Mouse (Mus musculus): ENCODE measurements at regions not wholly inside any gene's neighbourhood (a gene's known extent, or its start where the extent isn't known, plus 50 kb on each side); places are given as distances from the start of the nearest gene placed in this dataset.

- DNase-seq (ENCODE audit: low read depth) = no peak
Measured at GRCm38 (mm10) chr11:113026994-113027393, 245.0 kb downstream of the Sox9 start.

- DNase-seq (ENCODE audit: low read depth) = no peak
Measured at GRCm38 (mm10) chr11:113028235-113028919, 246.4 kb downstream of the Sox9 start.

GRCm38 (mm10) chr11:113031405-113031804 lies 249.4 kb downstream of the Sox9 start:
- DNase-seq (ENCODE audit: low read depth) = no peak

DNA sequence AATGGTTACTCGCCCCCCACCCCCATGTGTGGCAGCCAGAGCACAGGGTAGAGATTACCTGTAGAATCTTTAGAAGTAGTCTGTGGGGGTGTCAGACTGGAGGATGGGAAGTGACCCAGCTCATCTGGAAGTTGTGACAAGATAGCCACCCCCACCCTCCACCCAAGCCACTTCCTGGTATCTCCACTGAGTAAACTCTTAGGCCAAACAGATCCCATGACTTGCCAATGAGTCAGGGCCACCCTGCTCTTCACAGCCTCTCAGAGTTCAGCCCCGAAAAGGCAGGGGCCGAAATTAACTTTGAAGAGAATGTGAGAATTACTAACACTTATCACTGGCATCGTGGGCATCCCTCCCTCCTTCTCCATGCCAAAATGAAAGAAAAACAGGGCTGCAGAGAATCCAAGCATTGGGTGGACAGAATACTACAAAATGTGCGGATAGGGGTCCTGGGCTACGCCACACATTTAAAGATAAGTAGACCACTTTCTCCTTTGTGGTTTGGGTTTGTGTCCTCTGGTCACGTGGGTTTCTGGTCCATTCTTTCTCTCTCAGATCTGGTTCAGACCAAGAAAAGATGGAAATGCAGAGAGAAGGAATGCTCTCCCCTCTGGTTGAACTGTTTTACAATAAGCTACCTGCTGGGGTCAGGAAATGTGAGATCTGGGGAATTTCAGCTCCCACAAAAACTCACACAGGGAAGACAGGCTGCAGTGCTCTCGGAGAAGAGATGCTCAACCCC lies 250.6 kb downstream of the Sox9 start:
- DNase-seq (ENCODE audit: low read depth) = no peak

- DNase-seq (ENCODE audit: low read depth) = no peak
Measured at GRCm38 (mm10) chr11:113034911-113035310, 252.9 kb downstream of the Sox9 start.

DNA sequence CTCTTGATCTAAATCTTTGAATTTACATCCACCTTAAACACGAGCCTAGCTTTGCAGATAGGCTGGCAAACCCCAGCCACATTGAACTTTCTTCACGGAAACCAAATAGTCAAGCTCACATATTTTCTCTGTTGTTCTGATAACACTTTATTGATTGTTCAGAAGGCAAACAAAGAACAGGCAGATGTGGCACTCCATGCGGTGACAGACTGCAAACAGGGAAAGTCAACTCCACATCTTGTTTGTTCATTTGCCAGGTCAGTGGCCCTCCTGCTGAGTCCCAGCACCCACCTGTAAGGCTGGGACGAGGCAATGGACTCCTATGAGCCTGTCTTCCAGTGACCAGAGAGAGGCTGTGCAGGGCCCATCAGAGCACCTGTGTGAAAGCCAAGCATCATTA lies 255.7 kb downstream of the Sox9 start:
- DNase-seq (ENCODE audit: low read depth) = no peak

DNA sequence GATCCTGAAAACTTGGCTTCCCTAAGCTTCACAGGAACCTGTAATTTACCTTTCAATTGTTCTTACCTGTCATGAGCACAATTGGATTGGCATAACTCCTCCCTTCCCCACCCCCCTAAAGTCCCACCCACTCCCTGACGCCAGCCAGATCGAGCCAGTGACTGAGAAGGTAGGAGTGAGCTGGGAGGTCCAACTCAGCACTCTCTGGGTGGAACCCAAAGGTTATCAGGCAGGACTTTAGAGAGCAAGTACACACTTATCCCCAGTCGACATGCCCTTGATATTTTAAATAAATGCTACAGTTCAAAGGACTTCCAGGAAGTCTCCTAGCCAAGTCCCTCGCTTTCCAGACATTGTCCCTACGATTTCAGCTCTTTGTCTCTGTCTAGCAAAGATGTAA lies 260.7 kb downstream of the Sox9 start:
- no peak for DNase-seq (ENCODE audit: low read depth)

GRCm38 (mm10) chr11:113046200-113047051 lies 264.4 kb downstream of the Sox9 start:
- DNase-seq (ENCODE audit: low read depth) = no peak

DNA sequence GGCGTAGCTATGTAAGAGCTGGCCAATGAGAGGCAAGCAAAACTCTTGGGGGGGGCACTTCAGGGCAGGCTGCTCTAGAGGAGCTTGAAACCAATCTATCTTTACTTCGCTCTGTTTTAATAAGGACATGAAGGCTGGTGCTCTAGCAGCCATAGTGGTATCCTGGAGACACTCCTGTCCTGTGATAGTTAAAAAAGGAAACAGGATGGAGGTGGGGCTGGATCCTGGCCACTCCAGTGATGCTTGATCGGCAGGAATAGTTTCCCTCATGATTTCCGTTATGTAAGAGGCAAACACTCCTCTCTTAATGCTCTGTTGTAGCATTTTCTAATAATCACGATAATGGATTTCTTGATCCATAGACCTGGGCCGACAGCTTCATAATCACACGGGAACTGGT lies 266.1 kb downstream of the Sox9 start:
- no peak for DNase-seq (ENCODE audit: low read depth)

GRCm38 (mm10) chr11:113049593-113049992 lies 267.6 kb downstream of the Sox9 start:
- DNase-seq (ENCODE audit: low read depth) = no peak

DNA sequence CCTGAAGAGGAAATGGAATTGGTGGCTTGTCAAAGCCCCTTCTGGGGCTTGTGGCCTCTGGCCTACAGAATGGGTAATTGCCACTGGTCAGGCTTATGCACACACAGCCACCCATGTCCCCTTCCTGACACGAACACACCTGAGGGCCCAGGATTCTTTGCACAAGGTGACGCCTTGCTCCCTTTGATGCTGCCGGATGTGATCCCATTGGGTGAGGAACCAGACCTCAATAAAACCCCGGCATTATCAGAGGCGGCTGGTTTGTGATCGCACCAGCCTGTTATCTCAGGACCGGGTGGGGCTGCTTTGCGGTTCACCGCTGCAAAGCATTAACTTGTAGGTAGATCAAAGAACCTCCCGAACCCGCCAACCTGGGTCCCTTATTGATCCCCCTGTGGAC lies 270.5 kb downstream of the Sox9 start:
- no peak for DNase-seq (ENCODE audit: low read depth)

GRCm38 (mm10) chr11:113056042-113056632 lies 274.1 kb downstream of the Sox9 start:
- no peak for DNase-seq (ENCODE audit: low read depth)

GRCm38 (mm10) chr11:113056824-113057223 lies 274.8 kb downstream of the Sox9 start:
- DNase-seq (ENCODE audit: low read depth) = no peak

- DNase-seq (ENCODE audit: low read depth) = no peak
Measured at GRCm38 (mm10) chr11:113070365-113070764, 288.3 kb downstream of the Sox9 start.

DNA sequence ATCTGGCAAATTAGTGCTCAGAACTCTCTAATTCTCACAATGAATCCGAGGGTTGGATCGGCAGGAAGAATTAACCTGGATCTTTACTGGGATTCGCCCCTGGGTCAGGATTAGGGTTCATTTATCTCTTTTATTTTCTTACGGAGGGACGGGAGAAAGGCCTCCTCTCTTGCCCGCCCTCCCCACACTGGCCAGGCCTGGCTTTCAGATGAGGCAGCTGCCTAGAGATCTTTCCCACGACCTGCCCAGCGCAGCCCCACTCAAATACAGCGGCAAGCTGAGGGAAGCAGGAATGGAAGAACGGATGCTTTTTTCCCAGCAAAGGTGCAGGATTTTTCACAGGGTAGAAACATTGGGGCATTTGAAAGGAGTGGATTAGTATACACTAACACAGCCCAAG lies 289.9 kb downstream of the Sox9 start:
- no peak for DNase-seq (ENCODE audit: low read depth)

- DNase-seq (ENCODE audit: low read depth) = no peak
Measured at GRCm38 (mm10) chr11:113074328-113074727, 292.3 kb downstream of the Sox9 start.

GRCm38 (mm10) chr11:113076371-113076770 lies 294.3 kb downstream of the Sox9 start:
- DNase-seq (ENCODE audit: low read depth) = no peak

DNA sequence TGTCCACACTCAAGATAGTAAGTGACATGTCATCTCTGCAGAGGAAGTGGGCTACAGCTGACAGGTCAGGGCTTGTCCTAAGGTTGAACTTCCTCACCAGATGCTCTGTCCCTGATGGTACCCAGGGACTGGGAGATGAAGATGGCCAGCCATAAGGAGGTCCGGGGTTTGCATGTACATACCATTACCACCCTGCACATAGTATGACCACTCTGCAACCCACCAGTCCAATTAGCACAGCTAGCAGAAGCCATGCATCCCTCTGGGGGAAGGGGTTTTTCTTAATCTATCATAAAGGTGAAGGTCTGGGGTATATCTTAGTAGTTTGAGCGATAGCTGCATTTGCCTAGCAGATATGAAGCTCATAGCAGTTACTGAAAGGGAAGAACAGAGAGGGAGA lies 298.3 kb downstream of the Sox9 start:
- no peak for DNase-seq (ENCODE audit: low read depth)

- DNase-seq (ENCODE audit: low read depth) = no peak
Measured at GRCm38 (mm10) chr11:113084442-113084841, 302.4 kb downstream of the Sox9 start.

DNA sequence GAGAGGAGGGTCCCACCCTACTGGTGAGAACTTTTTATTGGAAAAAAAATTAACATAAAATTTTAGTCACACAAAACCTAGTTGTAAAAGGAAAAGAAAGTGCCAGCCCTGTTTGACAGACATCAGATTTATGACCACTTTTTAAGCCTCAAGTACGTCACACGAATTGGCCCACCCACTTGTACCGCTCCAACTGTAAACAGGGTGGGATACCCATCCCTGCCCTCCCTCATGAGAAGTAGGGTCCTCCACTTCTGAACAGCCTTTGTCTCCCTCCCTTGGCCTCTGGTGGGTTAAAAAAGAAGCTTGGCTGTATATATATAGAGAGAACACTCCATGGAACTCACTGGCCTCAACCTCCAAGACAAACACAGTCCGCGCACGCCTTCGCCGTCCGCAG lies 303.5 kb downstream of the Sox9 start:
- DNase-seq (ENCODE audit: low read depth) = no peak

DNA sequence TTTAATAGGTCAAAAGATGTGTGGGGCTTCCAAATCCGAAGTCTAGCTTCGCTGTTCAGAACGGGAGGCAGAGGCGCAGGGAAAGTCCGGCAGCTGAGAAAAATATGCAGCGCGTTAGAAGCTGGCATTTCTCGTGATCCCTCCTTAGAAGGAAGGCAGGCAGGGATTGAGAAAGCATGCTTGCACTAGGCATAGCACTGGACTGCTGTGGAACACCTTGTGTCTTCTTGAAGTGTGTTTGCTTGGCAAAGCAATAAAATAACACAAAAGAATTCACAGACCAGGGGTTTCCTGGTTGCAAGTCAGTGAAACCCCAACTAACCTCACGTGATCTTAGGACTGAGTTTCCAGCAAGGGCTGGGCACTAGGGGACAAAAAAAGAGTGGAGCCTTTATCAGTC lies 305.1 kb downstream of the Sox9 start:
- no peak for DNase-seq (ENCODE audit: low read depth)

- DNase-seq (ENCODE audit: low read depth) = no peak
Measured at GRCm38 (mm10) chr11:113089637-113090351, 307.8 kb downstream of the Sox9 start.

All from gonadal fat pad, adult 2 months (tissue).